Comparison of ENCODE assay signal across 8 mouse cellular contexts in genomic region chr4:117830124-117830551, GRCm38 (mm10). TPM values are rescaled to one million over a fixed set of nuclear protein-coding genes. Genes with fewer than 3 reads are reported as not detected.
DNase-seq lines count a peak whose midpoint lies in the region; ATAC-seq lines count a peak whose summit lies in the region.

No protein-coding gene starts in this region.

- no peaks in the 10 kb centered on the region for H3K36me3 ChIP-seq in hindbrain, embryonic 11.5 days (ENCODE audit: control insufficient read depth, insufficient read depth, low read length)
- no peaks in the 10 kb centered on the region for H3K36me3 ChIP-seq in limb, embryonic 15.5 days
- no peaks in the 10 kb centered on the region for H3K36me3 ChIP-seq in midbrain, embryonic 14.5 days (ENCODE audit: control insufficient read depth, insufficient read depth, low read length)

- H3K4me1 ChIP-seq in hindbrain, embryonic 11.5 days (replicated peaks; ENCODE audit: control insufficient read depth, insufficient read depth, low read length), result no peaks in the 10 kb centered on the region; the same call in none of the 2 replicates
- H3K4me1 ChIP-seq in limb, embryonic 15.5 days, result peaks cover 23% of the 10 kb centered on the region
- H3K4me1 ChIP-seq in midbrain, embryonic 14.5 days (ENCODE audit: control insufficient read depth, insufficient read depth, low read length), result peaks cover 8% of the 10 kb centered on the region

- no peak overlapping the region for H3K4me2 ChIP-seq in hindbrain, embryonic 11.5 days (replicated peaks; ENCODE audit: low read depth, low read length)
- 0 out of 2 replicates have a peak overlapping the region, but pooled peaks have one; percentile 11 for H3K4me2 ChIP-seq in limb, embryonic 15.5 days
- H3K4me2 ChIP-seq in midbrain, embryonic 14.5 days (ENCODE audit: low read length), result peak overlapping the region; percentile 11; the same call in 1 of the 2 replicates

- no peak overlapping the region for H3K4me3 ChIP-seq in hindbrain, embryonic 11.5 days (ENCODE audit: low read depth, low read length)
- no peak overlapping the region for H3K4me3 ChIP-seq in limb, embryonic 15.5 days
- H3K4me3 ChIP-seq in midbrain, embryonic 14.5 days (replicated peaks; ENCODE audit: low read depth, low read length), result no peak overlapping the region

- H3K27ac ChIP-seq in hindbrain, embryonic 11.5 days (ENCODE audit: low read depth, low read length), result no peak overlapping the region
- no peak overlapping the region for H3K27ac ChIP-seq in limb, embryonic 15.5 days
- H3K27ac ChIP-seq in midbrain, embryonic 14.5 days (replicated peaks; ENCODE audit: low read depth, low read length), result no peak overlapping the region

- no peak overlapping the region for H3K9ac ChIP-seq in hindbrain, embryonic 11.5 days (ENCODE audit: low read depth, low read length)
- H3K9ac ChIP-seq in limb, embryonic 15.5 days, result no peak overlapping the region
- no peak overlapping the region for H3K9ac ChIP-seq in midbrain, embryonic 14.5 days (replicated peaks; ENCODE audit: low read length)

- peak; percentile 50 for DNase-seq in cerebellum, adult 9-11 months
- DNase-seq in cerebellum, adult 11 months, result no peak
- peak; percentile 74 for DNase-seq in gastrocnemius, adult 18-20 months (ENCODE audit: low spot score)
- no peak for DNase-seq in hindbrain, embryonic 11.5 days (ENCODE audit: low spot score)
- DNase-seq in midbrain, embryonic 14.5 days, result peak; percentile 41
- no peak for DNase-seq in right cerebral cortex, postnatal 4 days
- no peak for DNase-seq in left cerebral cortex, adult 11 months (ENCODE audit: low spot score)

- H3K9me3 ChIP-seq in hindbrain, embryonic 11.5 days (ENCODE audit: control insufficient read depth, low read length), result no peaks in the 10 kb centered on the region
- no peaks in the 10 kb centered on the region for H3K9me3 ChIP-seq in limb, embryonic 15.5 days
- H3K9me3 ChIP-seq in midbrain, embryonic 14.5 days (ENCODE audit: control insufficient read depth, low read length), result no peaks in the 10 kb centered on the region

- H3K27me3 ChIP-seq in hindbrain, embryonic 11.5 days (ENCODE audit: control insufficient read depth, insufficient read depth, low read length), result peaks cover 2% of the 10 kb centered on the region; the same call in 1 of the 2 replicates
- peaks cover 6% of the 10 kb centered on the region; the same call in 1 of the 2 replicates for H3K27me3 ChIP-seq in limb, embryonic 15.5 days
- no peaks in the 10 kb centered on the region for H3K27me3 ChIP-seq in midbrain, embryonic 14.5 days (ENCODE audit: control insufficient read depth, insufficient read depth, low read length)

- WGBS in hindbrain, embryonic 11.5 days, result 23% methylated on average over 4 of the region's 5 CpGs
- WGBS in limb, embryonic 15.5 days, result 19% methylated on average over 5 of the region's 5 CpGs
- 15% methylated on average over 5 of the region's 5 CpGs for WGBS in midbrain, embryonic 14.5 days

- peak; percentile 55 for ATAC-seq in hindbrain, embryonic 11.5 days (ENCODE audit: low FRiP score)
- ATAC-seq in limb, embryonic 15.5 days (ENCODE audit: insufficient number of reproducible peaks, low FRiP score, low TSS enrichment, low read depth), result peak; percentile 44; the same call in 1 of the 2 replicates
- peak; percentile 35; the same call in 1 of the 2 replicates for ATAC-seq in midbrain, embryonic 14.5 days (ENCODE audit: low FRiP score, low TSS enrichment)

RNA-seq across cellular contexts. Expression of gene Slc6a9, which starts 4.2 kb away (rescaled TPM):
- 1 to 10 TPM; 5.7 to 6.0 TPM for total RNA-seq in gastrocnemius, adult 18-20 months (2021)
- polyA plus RNA-seq in hindbrain, embryonic 11.5 days (2014; fragmentation: Nextera tagmentation; extraction: Ambion mirVana), result 6.2 and 7.1 TPM in 2 replicates
- polyA plus RNA-seq in limb, embryonic 15.5 days (2015; fragmentation: Nextera tagmentation; extraction: Ambion mirVana), result 11.6 and 13.1 TPM in 2 replicates
- polyA plus RNA-seq in midbrain, embryonic 14.5 days (2014; fragmentation: Nextera tagmentation; extraction: Ambion mirVana), result 18.4 and 26.4 TPM in 2 replicates

RNA-seq across cellular contexts. Expression of gene Ccdc24, which starts 42.2 kb away (rescaled TPM):
- under 1 TPM in 1 of 2 experiments, not detected in 1; 0.52 TPM for total RNA-seq in gastrocnemius, adult 18-20 months (2021)
- 1.7 and 1.8 TPM in 2 replicates for polyA plus RNA-seq in hindbrain, embryonic 11.5 days (2014; fragmentation: Nextera tagmentation; extraction: Ambion mirVana)
- 0.66 and 1.2 TPM in 2 replicates for polyA plus RNA-seq in limb, embryonic 15.5 days (2015; fragmentation: Nextera tagmentation; extraction: Ambion mirVana)
- 3.0 TPM in 2 replicates for polyA plus RNA-seq in midbrain, embryonic 14.5 days (2014; fragmentation: Nextera tagmentation; extraction: Ambion mirVana)

RNA-seq across cellular contexts. Expression of gene B4galt2, which starts 53.1 kb away (rescaled TPM):
- total RNA-seq in gastrocnemius, adult 18-20 months (2021), result 1 to 10 TPM; 1.8 to 2.0 TPM
- polyA plus RNA-seq in hindbrain, embryonic 11.5 days (2014; fragmentation: Nextera tagmentation; extraction: Ambion mirVana), result 27.3 and 27.9 TPM in 2 replicates
- 23.1 and 27.6 TPM in 2 replicates for polyA plus RNA-seq in limb, embryonic 15.5 days (2015; fragmentation: Nextera tagmentation; extraction: Ambion mirVana)
- polyA plus RNA-seq in midbrain, embryonic 14.5 days (2014; fragmentation: Nextera tagmentation; extraction: Ambion mirVana), result 78.1 and 94.2 TPM in 2 replicates

RNA-seq across cellular contexts. Expression of gene Atp6v0b, which starts 57.0 kb away (rescaled TPM):
- total RNA-seq in gastrocnemius, adult 18-20 months (2021), result 10 to 100 TPM; 82.2 to 83.6 TPM
- 233 and 246 TPM in 2 replicates for polyA plus RNA-seq in hindbrain, embryonic 11.5 days (2014; fragmentation: Nextera tagmentation; extraction: Ambion mirVana)
- polyA plus RNA-seq in limb, embryonic 15.5 days (2015; fragmentation: Nextera tagmentation; extraction: Ambion mirVana), result 229 and 243 TPM in 2 replicates
- 528 and 640 TPM in 2 replicates for polyA plus RNA-seq in midbrain, embryonic 14.5 days (2014; fragmentation: Nextera tagmentation; extraction: Ambion mirVana)

Comparison
In these comparisons a context has a peak if more than half of its experiments do, and no peak if none do; other contexts are left out.
1. DNase-seq: peak in cerebellum, adult 9-11 months (single experiment), gastrocnemius, adult 18-20 months (single experiment) and midbrain, embryonic 14.5 days (single experiment); none in cerebellum, adult 11 months (single experiment), hindbrain, embryonic 11.5 days (single experiment), right cerebral cortex, postnatal 4 days (single experiment) and left cerebral cortex, adult 11 months (single experiment).
2. Peak in every context shown above with its lines, with median percentiles within 50 percentile points of each other: ATAC-seq.